Mouse (Mus musculus): ENCODE results near the gene Ncoa7.

The Ncoa7 gene

GRCm38 (mm10) chr10:30802681-30803586, at the start of gene Ncoa7:
Gene Ncoa7 (minus strand): TSS chr10:30803326.
- in situ Hi-C loops (cut with MboI, MseI): no loop called here

- in situ Hi-C loops (cut with MboI, MseI): no loop called here
Observed at GRCm38 (mm10) chr10:30845101-30845825, 42.1 kb upstream of the Ncoa7 start.

- in situ Hi-C loops (cut with MboI, MseI): loop anchor here (5.0 kb wide), 1 partner anchor 458 kb away; no protein-coding TSS in a partner anchor
Observed at GRCm38 (mm10) chr10:30844191-30845010, 41.3 kb upstream of the Ncoa7 start.

- in situ Hi-C loops (cut with MboI, MseI): loop anchor here (5.0 kb wide), 1 partner anchor 459 kb away; no protein-coding TSS in a partner anchor
Observed at GRCm38 (mm10) chr10:30843438-30844190, 40.5 kb upstream of the Ncoa7 start.

GRCm38 (mm10) chr10:30842643-30843437, 39.7 kb upstream of the Ncoa7 start, which contains the start of gene Hey2:
Gene Hey2 (minus strand): TSS chr10:30842801.
- in situ Hi-C loops (cut with MboI, MseI): loop anchor here (5.0 kb wide), 1 partner anchor 459 kb away; no protein-coding TSS in a partner anchor

- in situ Hi-C loops (cut with MboI, MseI): loop anchor here (5.0 kb wide), 1 partner anchor 460 kb away; no protein-coding TSS in a partner anchor
Observed at GRCm38 (mm10) chr10:30842228-30842627, 39.1 kb upstream of the Ncoa7 start.

- in situ Hi-C loops (cut with MboI, MseI): loop anchor here (5.0 kb wide), 1 partner anchor 461 kb away; no protein-coding TSS in a partner anchor
Observed at GRCm38 (mm10) chr10:30840824-30841223, 37.7 kb upstream of the Ncoa7 start.

- in situ Hi-C loops (cut with MboI, MseI): no loop called here
Observed at GRCm38 (mm10) chr10:30838188-30838587, 35.1 kb upstream of the Ncoa7 start.

GRCm38 (mm10) chr10:30825049-30825448, 21.9 kb upstream of the Ncoa7 start:
- in situ Hi-C loops (cut with MboI, MseI): no loop called here

GRCm38 (mm10) chr10:30810967-30811293, 7.8 kb upstream of the Ncoa7 start:
- in situ Hi-C loops (cut with MboI, MseI): loop anchor here (5.0 kb wide), 1 partner anchor 189 kb away; no protein-coding TSS in a partner anchor

- in situ Hi-C loops (cut with MboI, MseI): loop anchor here (5.0 kb wide), 1 partner anchor 188 kb away; no protein-coding TSS in a partner anchor
Observed at GRCm38 (mm10) chr10:30810247-30810966, 7.3 kb upstream of the Ncoa7 start.

- in situ Hi-C loops (cut with MboI, MseI): no loop called here
Observed at GRCm38 (mm10) chr10:30803587-30804253, 594 bp upstream of the Ncoa7 start.

GRCm38 (mm10) chr10:30802033-30802432, 1.1 kb downstream of the Ncoa7 start:
- in situ Hi-C loops (cut with MboI, MseI): no loop called here

- in situ Hi-C loops (cut with MboI, MseI): no loop called here
Observed at GRCm38 (mm10) chr10:30799713-30800450, 3.2 kb downstream of the Ncoa7 start.

GRCm38 (mm10) chr10:30796469-30797261, 6.5 kb downstream of the Ncoa7 start:
- in situ Hi-C loops (cut with MboI, MseI): no loop called here

GRCm38 (mm10) chr10:30791016-30791415, 12.1 kb downstream of the Ncoa7 start:
- in situ Hi-C loops (cut with MboI, MseI): no loop called here

- in situ Hi-C loops (cut with MboI, MseI): no loop called here
Observed at GRCm38 (mm10) chr10:30789521-30789920, 13.6 kb downstream of the Ncoa7 start.
